Mouse (Mus musculus): ENCODE data around the gene Arrb1. TPM values are rescaled to one million over a fixed set of nuclear protein-coding genes. Genes with fewer than 3 reads are reported as not detected.

The Arrb1 gene
- total and polyA plus RNA-seq, 2 experiments = 6.2 to 6.5 TPM

DNA sequence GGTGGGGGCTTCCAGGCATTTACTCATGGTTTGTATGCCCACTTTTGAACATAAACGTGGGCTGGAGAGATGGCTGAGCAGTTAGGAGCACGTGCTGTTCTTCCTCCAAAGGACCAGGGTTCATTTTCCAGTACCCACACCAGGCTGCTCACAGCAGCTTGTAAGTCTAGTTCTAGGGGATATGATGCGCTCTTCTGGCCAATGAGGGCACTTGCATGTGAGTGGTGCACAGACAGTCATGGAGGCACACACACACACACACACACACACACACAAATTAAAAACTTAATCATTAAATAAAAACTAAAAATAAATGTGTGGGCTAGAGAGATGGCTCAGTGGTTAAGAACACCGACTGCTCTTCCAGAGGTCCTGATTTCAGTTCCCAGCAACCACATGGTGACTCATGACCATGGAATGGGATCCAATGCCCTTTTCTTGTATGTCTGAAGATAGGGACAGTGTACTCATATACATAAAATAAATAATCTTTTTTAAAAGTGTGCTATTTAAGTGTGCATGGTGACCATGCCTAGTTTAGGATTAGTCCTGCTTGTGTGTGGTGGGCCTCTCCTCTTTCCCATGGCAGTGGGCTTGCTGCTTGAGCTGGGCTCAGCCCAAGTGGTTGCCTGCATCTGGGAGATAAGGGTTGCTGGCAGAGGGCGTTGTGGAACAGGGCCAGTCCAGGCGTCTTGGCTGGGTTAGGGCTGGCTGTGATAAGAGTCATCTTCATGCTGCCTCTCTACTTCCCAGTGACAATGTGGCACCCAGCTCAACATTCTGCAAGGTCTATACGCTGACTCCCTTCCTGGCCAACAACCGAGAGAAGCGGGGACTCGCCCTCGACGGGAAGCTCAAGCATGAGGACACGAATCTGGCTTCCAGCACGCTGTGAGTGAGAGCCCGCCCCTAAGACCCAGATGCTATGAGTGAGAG is 58.9 kb downstream of the Arrb1 start:
- no peaks in the 10 kb centered on the region for H3K4me1 ChIP-seq (ENCODE audit: control insufficient read depth, insufficient read depth, low read length)
- H3K4me3 ChIP-seq (ENCODE audit: insufficient read depth, low read depth, low read length) = no peak overlapping the region
- TF ChIP-seq POLR2A (IDR thresholded peaks at IDR 0.05; ENCODE audit: extremely low read depth, insufficient read depth, low read length) (no peak), CTCF (IDR thresholded peaks at IDR 0.05; ENCODE audit: low read depth, low read length) (no peak)
- H3K36me3 ChIP-seq (ENCODE audit: control insufficient read depth, insufficient read depth, low read length) = no peaks in the 10 kb centered on the region
- no peak overlapping the region for H3K27ac ChIP-seq (replicated peaks; ENCODE audit: insufficient read depth, low read depth, low read length)
- 80% methylated on average over 15 of the region's 15 CpGs for WGBS
- no peak for DNase-seq (ENCODE audit: extremely low read depth, low read depth, low spot score)
- no peaks in the 10 kb centered on the region for H3K27me3 ChIP-seq (ENCODE audit: control insufficient read depth, insufficient read depth, low read length)
- H3K79me2 ChIP-seq (ENCODE audit: control insufficient read depth, insufficient read depth, low read length) = no peaks in the 10 kb centered on the region
- no peak overlapping the region for H3K9ac ChIP-seq (ENCODE audit: low read depth, low read length)

DNA sequence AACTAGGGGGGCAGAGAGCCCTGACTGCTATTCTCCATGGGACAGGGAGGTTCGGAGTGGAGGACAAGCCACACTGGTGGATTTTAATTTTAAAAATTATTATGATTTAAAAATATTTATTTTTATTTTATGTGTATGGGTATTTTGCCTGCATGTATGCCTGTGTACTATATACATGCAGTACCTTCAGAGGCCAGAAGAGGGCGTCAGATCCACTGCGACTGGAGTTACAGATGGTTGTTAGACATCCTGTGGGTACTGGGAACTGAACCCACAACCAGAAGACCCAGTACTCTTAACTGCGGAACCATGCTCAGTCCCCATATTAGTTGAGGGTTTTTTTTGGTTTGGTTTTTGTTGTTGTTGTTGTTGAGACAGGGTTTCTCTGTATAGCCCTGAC is 63.5 kb downstream of the Arrb1 start:
- no peak overlapping the region for H3K4me3 ChIP-seq (ENCODE audit: insufficient read depth, low read depth, low read length)

DNA sequence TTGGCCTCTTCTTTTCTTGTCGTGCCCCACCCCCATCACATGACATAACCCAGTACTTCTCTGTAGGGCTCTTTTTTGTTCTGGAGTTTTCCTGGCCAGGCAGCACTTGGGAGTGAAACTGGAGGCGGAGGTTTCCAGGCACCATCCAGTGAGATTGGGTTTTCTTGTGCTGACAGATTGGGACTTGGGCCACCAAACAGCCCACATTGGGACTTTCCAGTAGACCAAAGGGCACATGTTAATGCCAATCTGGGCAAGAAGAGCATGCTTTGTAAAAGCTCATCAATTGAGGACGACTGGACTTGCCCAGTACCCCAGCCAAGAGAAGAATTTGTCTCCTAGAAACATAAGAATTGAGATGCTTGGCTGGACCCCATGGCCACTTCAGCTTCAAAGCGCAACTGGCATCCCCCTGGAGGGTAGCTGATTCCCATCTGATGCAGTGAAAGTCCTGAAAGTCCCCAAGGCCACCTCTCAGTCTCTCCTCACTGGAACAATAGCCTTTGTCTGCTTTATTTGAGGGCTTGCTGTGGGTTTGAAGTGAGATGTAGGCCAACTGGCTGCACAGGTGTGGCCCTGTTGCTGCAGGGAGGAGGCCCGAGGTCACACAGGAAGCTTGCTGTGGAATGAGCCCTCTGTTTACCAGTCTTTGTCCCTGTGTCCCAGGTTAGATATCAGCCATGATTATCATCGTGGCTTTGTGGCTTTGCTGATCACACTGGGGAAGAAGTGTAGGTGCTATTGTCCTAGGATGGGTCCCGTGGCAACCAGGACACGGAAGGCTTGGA is 68.8 kb downstream of the Arrb1 start:
- Histone ChIP-seq H3K36me3 (ENCODE audit: control insufficient read depth, insufficient read depth, low read length) (no peaks in the 10 kb centered on the region), H3K27ac (replicated peaks; ENCODE audit: insufficient read depth, low read depth, low read length) (no peak overlapping the region)
- 73% methylated on average over 8 of the region's 8 CpGs for WGBS

More for the DNA sequence above, 63.5 kb downstream of the Arrb1 start:
- WGBS = 73% methylated on average over 4 of the region's 4 CpGs
- Histone ChIP-seq H3K4me1 (ENCODE audit: control insufficient read depth, insufficient read depth, low read length) (no peaks in the 10 kb centered on the region), H3K79me2 (ENCODE audit: control insufficient read depth, insufficient read depth, low read length) (no peaks in the 10 kb centered on the region), H3K9ac (ENCODE audit: low read depth, low read length) (no peak overlapping the region), H3K36me3 (ENCODE audit: control insufficient read depth, insufficient read depth, low read length) (no peaks in the 10 kb centered on the region), H3K27ac (replicated peaks; ENCODE audit: insufficient read depth, low read depth, low read length) (no peak overlapping the region), H3K27me3 (ENCODE audit: control insufficient read depth, insufficient read depth, low read length) (no peaks in the 10 kb centered on the region)
- TF ChIP-seq POLR2A (IDR thresholded peaks at IDR 0.05; ENCODE audit: extremely low read depth, insufficient read depth, low read length) (no peak), CTCF (IDR thresholded peaks at IDR 0.05; ENCODE audit: low read depth, low read length) (no peak)
- DNase-seq (ENCODE audit: extremely low read depth, low read depth, low spot score) = no peak

DNA sequence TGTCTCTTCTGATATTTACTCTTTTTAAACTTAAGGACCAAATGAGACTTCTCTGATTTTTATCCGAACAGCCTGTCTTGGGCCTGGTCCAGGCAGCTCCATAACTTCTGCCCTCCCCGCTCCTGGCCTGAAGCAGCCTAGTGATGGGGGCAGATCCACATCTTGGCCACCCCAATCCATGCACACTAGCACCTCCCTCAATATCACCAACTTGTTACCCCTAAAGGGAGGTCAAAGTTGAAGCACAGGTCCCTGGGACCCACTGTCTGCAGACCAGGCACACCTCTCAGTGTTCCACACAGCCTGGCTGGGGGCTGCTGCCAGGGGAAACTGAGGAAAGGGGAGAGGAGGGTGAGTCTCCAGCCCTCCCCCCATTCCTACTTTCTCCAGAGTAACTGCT is 69.8 kb downstream of the Arrb1 start:
- no peaks in the 10 kb centered on the region for H3K4me1 ChIP-seq (ENCODE audit: control insufficient read depth, insufficient read depth, low read length)
- no peak overlapping the region for H3K4me3 ChIP-seq (ENCODE audit: insufficient read depth, low read depth, low read length)
- TF ChIP-seq CTCF (IDR thresholded peaks at IDR 0.05; ENCODE audit: low read depth, low read length) (no peak), POLR2A (IDR thresholded peaks at IDR 0.05; ENCODE audit: extremely low read depth, insufficient read depth, low read length) (no peak)
- H3K9ac ChIP-seq (ENCODE audit: low read depth, low read length) = no peak overlapping the region
- WGBS = 86% methylated on average over 2 of the region's 2 CpGs
- no peaks in the 10 kb centered on the region for H3K27me3 ChIP-seq (ENCODE audit: control insufficient read depth, insufficient read depth, low read length)
- H3K36me3 ChIP-seq (ENCODE audit: control insufficient read depth, insufficient read depth, low read length) = no peaks in the 10 kb centered on the region
- no peaks in the 10 kb centered on the region for H3K79me2 ChIP-seq (ENCODE audit: control insufficient read depth, insufficient read depth, low read length)
- H3K27ac ChIP-seq (replicated peaks; ENCODE audit: insufficient read depth, low read depth, low read length) = no peak overlapping the region
- DNase-seq (ENCODE audit: extremely low read depth, low read depth, low spot score) = no peak

More for the DNA sequence above, 68.8 kb downstream of the Arrb1 start:
- no peak overlapping the region for H3K9ac ChIP-seq (ENCODE audit: low read depth, low read length)
- DNase-seq (ENCODE audit: extremely low read depth, low read depth, low spot score) = no peak
- TF ChIP-seq POLR2A (IDR thresholded peaks at IDR 0.05; ENCODE audit: extremely low read depth, insufficient read depth, low read length) (no peak), CTCF (IDR thresholded peaks at IDR 0.05; ENCODE audit: low read depth, low read length) (no peak)
- no peaks in the 10 kb centered on the region for H3K27me3 ChIP-seq (ENCODE audit: control insufficient read depth, insufficient read depth, low read length)
- H3K4me1 ChIP-seq (ENCODE audit: control insufficient read depth, insufficient read depth, low read length) = no peaks in the 10 kb centered on the region
- no peaks in the 10 kb centered on the region for H3K79me2 ChIP-seq (ENCODE audit: control insufficient read depth, insufficient read depth, low read length)
- H3K4me3 ChIP-seq (ENCODE audit: insufficient read depth, low read depth, low read length) = no peak overlapping the region

DNA sequence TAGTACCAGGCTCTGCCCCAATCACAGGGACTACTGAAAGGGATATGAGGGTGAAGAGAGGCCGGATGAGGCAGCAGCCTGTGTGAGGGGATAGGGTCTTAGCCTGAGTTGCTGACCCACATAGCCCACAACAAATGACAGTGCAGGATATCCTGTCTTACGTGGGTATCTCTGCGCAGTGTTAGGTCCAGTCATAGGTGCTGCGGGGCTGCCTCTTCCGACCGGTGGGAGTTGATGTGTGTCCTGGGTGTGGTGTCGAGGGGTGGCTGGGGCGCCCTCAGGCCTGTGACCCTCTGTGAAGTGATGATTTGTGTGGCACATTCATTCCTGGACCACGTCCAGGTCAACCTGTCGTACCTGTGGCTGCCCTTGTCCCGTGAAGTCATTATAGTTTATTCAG is 71.0 kb downstream of the Arrb1 start:
- Histone ChIP-seq H3K79me2 (ENCODE audit: control insufficient read depth, insufficient read depth, low read length) (no peaks in the 10 kb centered on the region), H3K4me3 (ENCODE audit: insufficient read depth, low read depth, low read length) (no peak overlapping the region), H3K4me1 (ENCODE audit: control insufficient read depth, insufficient read depth, low read length) (no peaks in the 10 kb centered on the region), H3K36me3 (ENCODE audit: control insufficient read depth, insufficient read depth, low read length) (no peaks in the 10 kb centered on the region), H3K27ac (replicated peaks; ENCODE audit: insufficient read depth, low read depth, low read length) (no peak overlapping the region), H3K27me3 (ENCODE audit: control insufficient read depth, insufficient read depth, low read length) (no peaks in the 10 kb centered on the region), H3K9ac (ENCODE audit: low read depth, low read length) (no peak overlapping the region)
- TF ChIP-seq POLR2A (IDR thresholded peaks at IDR 0.05; ENCODE audit: extremely low read depth, insufficient read depth, low read length) = no peak
- TF ChIP-seq CTCF (IDR thresholded peaks at IDR 0.05; ENCODE audit: low read depth, low read length) = no peak
- DNase-seq (ENCODE audit: extremely low read depth, low read depth, low spot score) = no peak
- 86% methylated on average over 11 of the region's 11 CpGs for WGBS

All from liver, adult 2 months (tissue).